ENCODE assay signal across 29 mouse cellular contexts in the genomic region with DNA sequence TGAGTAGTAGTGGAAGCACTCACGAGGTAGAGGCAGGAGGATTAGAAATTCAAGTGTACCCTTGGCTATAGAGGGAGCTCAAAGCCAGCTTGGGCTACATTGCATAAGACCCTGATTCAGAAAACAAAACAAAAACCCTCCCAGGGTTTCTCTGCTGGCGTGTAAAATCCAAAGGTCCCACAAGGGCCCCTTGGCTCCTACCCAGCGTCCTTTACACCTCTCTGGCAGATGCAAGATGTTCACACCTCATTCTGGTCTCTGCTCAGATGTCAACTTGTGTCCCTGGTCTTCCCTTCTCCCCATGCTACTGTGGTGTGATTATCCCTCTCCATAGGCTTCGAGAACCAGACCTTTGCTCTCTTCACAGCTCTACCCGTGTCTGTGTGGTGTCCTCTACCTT. TPM values are rescaled to one million over a fixed set of nuclear protein-coding genes. Genes with fewer than 3 reads are reported as not detected.
A peak's percentile ranks its signal among the peaks of the same experiment; 100 is the strongest.
DNase-seq lines count a peak whose midpoint lies in the region; ATAC-seq and TF ChIP-seq lines count a peak whose summit lies in the region.
"Had no signal": no experiment of that assay in that cellular context is flagged by ENCODE, and none has a peak within 500 bp of the region (broad histone marks: within the 10 kb centered on the region; RNA-seq: fewer than 3 reads in every experiment).

No protein-coding gene starts in this region.

- H3K4me2 ChIP-seq in lung, embryonic 16.5 days (ENCODE audit: low read depth, low read length), result no peak overlapping the region
- no peak overlapping the region for H3K4me2 ChIP-seq in liver, postnatal 0 days (ENCODE audit: low read depth, low read length)
- H3K4me2 ChIP-seq: limb, embryonic 15.5 days had no signal

- H3K9ac ChIP-seq in lung, embryonic 16.5 days (ENCODE audit: low read length), result no peak overlapping the region
- no peak overlapping the region for H3K9ac ChIP-seq in liver, postnatal 0 days (replicated peaks)
- H3K9ac ChIP-seq: heart, embryonic 15.5 days; intestine, embryonic 15.5 days; limb, embryonic 15.5 days had no signal

- 70% methylated on average over 5 of the region's 5 CpGs for WGBS in kidney, adult 2 months
- 69% methylated on average over 5 of the region's 5 CpGs for WGBS in lung, embryonic 16.5 days
- WGBS in liver, postnatal 0 days (ENCODE audit: insufficient replicate concordance), result 50% methylated on average over 5 of the region's 5 CpGs

- no peak for TF ChIP-seq EP300 in liver, postnatal 0 days (IDR thresholded peaks at IDR 0.05; ENCODE audit: low read depth)

- no peaks in the 10 kb centered on the region for H3K9me3 ChIP-seq in lung, embryonic 16.5 days (ENCODE audit: control insufficient read depth, low read length)
- no peaks in the 10 kb centered on the region for H3K9me3 ChIP-seq in liver, postnatal 0 days (ENCODE audit: low read length)
- H3K9me3 ChIP-seq: embryonic facial prominence, embryonic 13.5 days; forebrain, embryonic 12.5 days; heart, embryonic 15.5 days; hindbrain, embryonic 10.5 days; intestine, embryonic 15.5 days; limb, embryonic 15.5 days; midbrain, embryonic 12.5 days had no signal

- H3K4me1 ChIP-seq in kidney, adult 2 months (ENCODE audit: control insufficient read depth, insufficient read depth, low read length), result peaks cover 14% of the 10 kb centered on the region
- H3K4me1 ChIP-seq in lung, embryonic 16.5 days (replicated peaks; ENCODE audit: control insufficient read depth, insufficient read depth, low read length), result peaks cover 17% of the 10 kb centered on the region
- H3K4me1 ChIP-seq in liver, postnatal 0 days (ENCODE audit: insufficient read depth), result peaks cover 40% of the 10 kb centered on the region

- no peak for TF ChIP-seq POLR2A in kidney, adult 2 months (IDR thresholded peaks at IDR 0.05; ENCODE audit: low read depth, low read length)

- H3K27ac ChIP-seq in kidney, adult 2 months (ENCODE audit: insufficient read depth, low read depth, low read length), result no peak overlapping the region
- peak overlapping the region; percentile 93 for H3K27ac ChIP-seq in lung, embryonic 16.5 days (ENCODE audit: low read length)
- H3K27ac ChIP-seq in liver, postnatal 0 days (ENCODE audit: low read depth), result peak overlapping the region; percentile 89
- H3K27ac ChIP-seq: embryonic facial prominence, embryonic 13.5 days; forebrain, embryonic 12.5 days; intestine, embryonic 15.5 days; midbrain, embryonic 12.5 days had no signal

- no peaks in the 10 kb centered on the region for H3K27me3 ChIP-seq in kidney, adult 2 months (replicated peaks; ENCODE audit: control insufficient read depth, insufficient read depth, low read length)
- no peaks in the 10 kb centered on the region for H3K27me3 ChIP-seq in lung, embryonic 16.5 days (ENCODE audit: control insufficient read depth, insufficient read depth, low read depth, low read length)
- no peaks in the 10 kb centered on the region for H3K27me3 ChIP-seq in liver, postnatal 0 days (ENCODE audit: insufficient read depth, low read length)
- H3K27me3 ChIP-seq: embryonic facial prominence, embryonic 13.5 days; forebrain, embryonic 12.5 days; heart, embryonic 15.5 days; intestine, embryonic 15.5 days; limb, embryonic 15.5 days had no signal

- peak; percentile 3 for DNase-seq in adrenal gland, postnatal 14 days
- DNase-seq in adrenal gland, adult 8-10 months, result no peak
- DNase-seq in kidney, adult 2 months, result peak; percentile 80
- no peak for DNase-seq in kidney, postnatal 10 days
- DNase-seq in lung, postnatal 25 days (ENCODE audit: low spot score), result no peak
- DNase-seq in liver, postnatal 0 days, result no peak
- DNase-seq: cerebellum, adult 8-10 months; cerebellum, postnatal 36 days; embryo, embryonic 11 days; gastrocnemius, postnatal 25 days; heart, adult 2 months; left cerebral cortex, postnatal 4 days; lung, postnatal 10 days; right cerebral cortex, postnatal 14 days; thymus, postnatal 14 days had no signal

- TF ChIP-seq CTCF in kidney, adult 2 months (conservative IDR thresholded peaks at IDR 0.05; ENCODE audit: insufficient read depth, insufficient read length, low read depth, low read length), result no peak
- TF ChIP-seq CTCF in liver, postnatal 0 days (IDR thresholded peaks at IDR 0.05; ENCODE audit: low read depth), result no peak

- H3K4me3 ChIP-seq in kidney, adult 2 months (ENCODE audit: insufficient read depth, low read depth, low read length), result no peak overlapping the region
- H3K4me3 ChIP-seq in lung, embryonic 16.5 days (ENCODE audit: low read length), result no peak overlapping the region
- no peak overlapping the region for H3K4me3 ChIP-seq in liver, postnatal 0 days (ENCODE audit: low read depth, low read length)
- H3K4me3 ChIP-seq: erythroblast, embryonic 14.5 days; forebrain, embryonic 12.5 days; heart, adult 2 months; intestine, embryonic 15.5 days; limb, embryonic 15.5 days; midbrain, embryonic 12.5 days had no signal

- ATAC-seq in lung, embryonic 16.5 days (ENCODE audit: low read depth), result no peak
- peak; percentile 25; the same call in 1 of the 2 replicates for ATAC-seq in liver, postnatal 0 days
- ATAC-seq in megakaryocyte progenitor cell, adult 5-6 weeks (replicated peaks; ENCODE audit: poor library complexity), result no peak
- ATAC-seq: CD4-positive, CD25-positive, alpha-beta regulatory T cell, adult 4 months; hindbrain, embryonic 16.5 days; intestine, embryonic 15.5 days had no signal

- no peaks in the 10 kb centered on the region for H3K36me3 ChIP-seq in kidney, adult 2 months (ENCODE audit: control insufficient read depth, insufficient read depth, low read length)
- H3K36me3 ChIP-seq in lung, embryonic 16.5 days (ENCODE audit: control insufficient read depth, insufficient read depth, low read length), result no peaks in the 10 kb centered on the region
- no peaks in the 10 kb centered on the region for H3K36me3 ChIP-seq in liver, postnatal 0 days (replicated peaks; ENCODE audit: insufficient read depth, low read length)
- H3K36me3 ChIP-seq: embryonic facial prominence, embryonic 13.5 days; forebrain, embryonic 12.5 days; heart, embryonic 15.5 days; hindbrain, embryonic 10.5 days; intestine, embryonic 15.5 days; limb, embryonic 15.5 days; midbrain, embryonic 12.5 days had no signal

RNA-seq across cellular contexts. Expression of a gene that starts 16.3 kb away (rescaled TPM):
- 17.8 and 24.5 TPM in 2 replicates for total RNA-seq in adrenal gland, postnatal 14 days (2021)
- 10 to 100 TPM in 3 of 4 experiments, 1 to 10 TPM in 1; 7.7 to 69.5 (median 16.0) TPM for total RNA-seq in adrenal gland, adult 8-10 months (2022)
- 14.8 and 24.2 TPM in 2 replicates for polyA plus RNA-seq in kidney, adult 2 months (2012; rRNA removed)
- polyA plus RNA-seq in lung, embryonic 16.5 days (2015; fragmentation: Nextera tagmentation; extraction: Ambion mirVana), result 9.6 and 9.8 TPM in 2 replicates
- 2.9 and 3.4 TPM in 2 replicates for polyA plus RNA-seq in liver, postnatal 0 days (2015; fragmentation: Nextera tagmentation; extraction: Ambion mirVana)
- 9.0 and 12.3 TPM in 2 replicates for total RNA-seq in megakaryocyte progenitor cell, adult 5-6 weeks (2015)
- 13.3 and 18.9 TPM in 2 replicates for total RNA-seq in megakaryocyte progenitor cell, adult 5-6 weeks (2017)

RNA-seq across cellular contexts. Expression of a gene that starts 22.6 kb away (rescaled TPM):
- total RNA-seq in adrenal gland, postnatal 14 days (2021), result 0.22 and 0.30 TPM in 2 replicates
- under 1 TPM; 0.06 to 0.16 (median 0.10) TPM for total RNA-seq in adrenal gland, adult 8-10 months (2022)
- polyA plus RNA-seq in kidney, adult 2 months (2012; rRNA removed), result 0.18 and 0.94 TPM in 2 replicates
- polyA plus RNA-seq in lung, embryonic 16.5 days (2015; fragmentation: Nextera tagmentation; extraction: Ambion mirVana), result 1.3 and 1.6 TPM in 2 replicates
- 0.13 TPM in 2 replicates for polyA plus RNA-seq in liver, postnatal 0 days (2015; fragmentation: Nextera tagmentation; extraction: Ambion mirVana)
- total RNA-seq in megakaryocyte progenitor cell, adult 5-6 weeks (2015), result not detected in 2 replicates
- not detected in 2 replicates for total RNA-seq in megakaryocyte progenitor cell, adult 5-6 weeks (2017)
- total RNA-seq: megakaryocyte, adult 5-6 weeks had no signal
- polyA plus RNA-seq: brain, embryonic 14.5 days; CD4-positive, CD25-positive, alpha-beta regulatory T cell, adult 4 months; erythroblast, embryonic 14.5 days; hindbrain, embryonic 16.5 days; midbrain, embryonic 12.5 days had no signal

Comparison
In these comparisons a context has a peak if more than half of its experiments do, and no peak if none do; other contexts are left out.
1. DNase-seq: peak in adrenal gland, postnatal 14 days (single experiment) and kidney, adult 2 months (single experiment); none in adrenal gland, adult 8-10 months (single experiment), kidney, postnatal 10 days (single experiment), lung, postnatal 25 days (single experiment) and liver, postnatal 0 days (single experiment).